8 mouse cellular contexts compared by ENCODE assay signal in genomic region chr19:38818191-38818590, GRCm38 (mm10). TPM values are rescaled to one million over a fixed set of nuclear protein-coding genes. Genes with fewer than 3 reads are reported as not detected.
A peak's percentile ranks its signal among the peaks of the same experiment; 100 is the strongest.
DNase-seq lines count a peak whose midpoint lies in the region; ATAC-seq and TF ChIP-seq lines count a peak whose summit lies in the region.

No protein-coding gene starts in this region.

- H3K4me2 ChIP-seq in forebrain, embryonic 12.5 days = peak overlapping the region; percentile 90
- H3K4me2 ChIP-seq in liver, embryonic 12.5 days = peak overlapping the region; percentile 94

- no peak for TF ChIP-seq CTCF in heart, adult 2 months (IDR thresholded peaks at IDR 0.05)

- no peak for DNase-seq in heart, adult 2 months
- DNase-seq in heart, postnatal 4 days = no peak
- DNase-seq in 416B (ENCODE audit: low read depth) = peak; percentile 31
- DNase-seq in adrenal gland, postnatal 10 days = no peak
- no peak for DNase-seq in cerebellum, adult 9-11 months

- no peaks in the 10 kb centered on the region for H3K27me3 ChIP-seq in heart, adult 2 months (ENCODE audit: control insufficient read depth, insufficient read depth, low read length)
- no peaks in the 10 kb centered on the region for H3K27me3 ChIP-seq in forebrain, embryonic 12.5 days
- H3K27me3 ChIP-seq in liver, embryonic 12.5 days (replicated peaks) = no peaks in the 10 kb centered on the region

- peak overlapping the region; percentile 63; the same call in 1 of the 2 replicates for H3K9ac ChIP-seq in heart, adult 2 months (ENCODE audit: low read depth, low read length)
- H3K9ac ChIP-seq in forebrain, embryonic 12.5 days = peak overlapping the region; percentile 81
- peak overlapping the region; percentile 87 for H3K9ac ChIP-seq in liver, embryonic 12.5 days

- peaks cover 3% of the 10 kb centered on the region for H3K4me1 ChIP-seq in heart, adult 2 months (ENCODE audit: control insufficient read depth, insufficient read depth, low read length)
- peaks cover 14% of the 10 kb centered on the region for H3K4me1 ChIP-seq in forebrain, embryonic 12.5 days
- peaks cover 42% of the 10 kb centered on the region for H3K4me1 ChIP-seq in liver, embryonic 12.5 days

- H3K9me3 ChIP-seq in forebrain, embryonic 12.5 days = no peaks in the 10 kb centered on the region
- no peaks in the 10 kb centered on the region for H3K9me3 ChIP-seq in liver, embryonic 12.5 days (replicated peaks)

- no peak for TF ChIP-seq EP300 in heart, adult 2 months (IDR thresholded peaks at IDR 0.05; ENCODE audit: insufficient read depth, low read depth, low read length)

- no peak for ATAC-seq in forebrain, embryonic 12.5 days (ENCODE audit: low FRiP score)
- ATAC-seq in liver, embryonic 12.5 days = no peak
- ATAC-seq in frontal cortex, adult (ENCODE audit: low TSS enrichment) = no peak

- no peak for TF ChIP-seq POLR2A in heart, adult 2 months (IDR thresholded peaks at IDR 0.05; ENCODE audit: insufficient read depth, low read depth, low read length)

- intact Hi-C loops in heart, adult 2 months (cut with DNase I) = no loop called here

- H3K27ac ChIP-seq in heart, adult 2 months = no peak overlapping the region
- no peak overlapping the region for H3K27ac ChIP-seq in forebrain, embryonic 12.5 days
- H3K27ac ChIP-seq in liver, embryonic 12.5 days = 0 out of 2 replicates have a peak overlapping the region, but pooled peaks have one; percentile 98

- H3K4me3 ChIP-seq in heart, adult 2 months = peak overlapping the region; percentile 69
- peak overlapping the region; percentile 80 for H3K4me3 ChIP-seq in forebrain, embryonic 12.5 days (replicated peaks)
- H3K4me3 ChIP-seq in liver, embryonic 12.5 days = peak overlapping the region; percentile 91

- H3K79me2 ChIP-seq in heart, adult 2 months (replicated peaks; ENCODE audit: control insufficient read depth, insufficient read depth, low read length) = 0 out of 2 replicates have a peak, but pooled peaks cover 1% of the 10 kb centered on the region

- H3K36me3 ChIP-seq in heart, adult 2 months (ENCODE audit: control insufficient read depth, insufficient read depth, low read length) = no peaks in the 10 kb centered on the region
- H3K36me3 ChIP-seq in forebrain, embryonic 12.5 days (replicated peaks) = peaks cover 28% of the 10 kb centered on the region
- peaks cover 41% of the 10 kb centered on the region for H3K36me3 ChIP-seq in liver, embryonic 12.5 days

- WGBS in heart, adult 2 months = 21% methylated on average over 8 of the region's 8 CpGs
- WGBS in forebrain, embryonic 12.5 days = 51% methylated on average over 8 of the region's 8 CpGs
- 23% methylated on average over 8 of the region's 8 CpGs for WGBS in liver, embryonic 12.5 days (ENCODE audit: insufficient replicate concordance)

RNA-seq across cellular contexts. Expression of gene Noc3l, which starts 0.8 kb away (rescaled TPM):
- 1 to 10 TPM; 6.7 to 7.6 TPM for total RNA-seq in heart, adult 2 months (2021)
- polyA plus RNA-seq in heart, adult 2 months (2012; rRNA removed) = 1.8 and 2.8 TPM in 2 replicates
- 1 to 10 TPM; 6.6 to 6.9 TPM for total RNA-seq in heart, postnatal 4 days (2021)
- 9.8 and 11.8 TPM in 2 replicates for polyA plus RNA-seq in forebrain, embryonic 12.5 days (2016; fragmentation: Nextera tagmentation; extraction: Ambion mirVana)
- 8.1 and 8.3 TPM in 2 replicates for polyA plus RNA-seq in liver, embryonic 12.5 days (2016; fragmentation: Nextera tagmentation; extraction: Ambion mirVana)
- 10 to 100 TPM; 12.5 TPM for total RNA-seq in adrenal gland, postnatal 10 days (2021)

RNA-seq across cellular contexts. Expression of gene Tbc1d12, which starts 18.2 kb away (rescaled TPM):
- total RNA-seq in heart, adult 2 months (2021) = 1 to 10 TPM; 6.8 to 7.0 TPM
- polyA plus RNA-seq in heart, adult 2 months (2012; rRNA removed) = 1.5 and 3.1 TPM in 2 replicates
- 1 to 10 TPM; 6.1 TPM for total RNA-seq in heart, postnatal 4 days (2021)
- polyA plus RNA-seq in forebrain, embryonic 12.5 days (2016; fragmentation: Nextera tagmentation; extraction: Ambion mirVana) = 3.8 and 4.1 TPM in 2 replicates
- polyA plus RNA-seq in liver, embryonic 12.5 days (2016; fragmentation: Nextera tagmentation; extraction: Ambion mirVana) = 2.0 and 2.3 TPM in 2 replicates
- total RNA-seq in adrenal gland, postnatal 10 days (2021) = 1 to 10 TPM; 9.5 to 9.6 TPM
